In genomic region chr17:34655581-34655991, GRCm38 (mm10) we compare ENCODE assay signal across 9 mouse cellular contexts. TPM values are rescaled to one million over a fixed set of nuclear protein-coding genes. Genes with fewer than 3 reads are reported as not detected.
DNase-seq lines count a peak whose midpoint lies in the region; TF ChIP-seq lines count a peak whose summit lies in the region.
"Had no signal": no experiment of that assay in that cellular context is flagged by ENCODE, and none has a peak within 500 bp of the region (broad histone marks: within the 10 kb centered on the region; RNA-seq: fewer than 3 reads in every experiment).

No protein-coding gene starts in this region.

- peak; percentile 16; the same call in 1 of the 2 replicates for TF ChIP-seq CTCF in left cerebral cortex, adult 2 months (IDR thresholded peaks at IDR 0.05)
- peak; percentile 61 for TF ChIP-seq CTCF in heart, adult 2 months (IDR thresholded peaks at IDR 0.05)
- peak; percentile 40; the same call in 1 of the 2 replicates for TF ChIP-seq CTCF in lung, adult 2 months (IDR thresholded peaks at IDR 0.05; ENCODE audit: insufficient read depth, low read length)

- intact Hi-C loops in left cerebral cortex, adult 2 months (cut with DNase I): no loop called here
- intact Hi-C loops in heart, adult 2 months (cut with DNase I): loop anchor here (2.0 to 5.0 kb wide), 2 partner anchors 25 to 37 kb away; no protein-coding TSS in a partner anchor

- peak; percentile 41; the same call in 1 of the 2 replicates for TF ChIP-seq POLR2A in heart, adult 2 months (IDR thresholded peaks at IDR 0.05; ENCODE audit: insufficient read depth, low read depth, low read length)
- TF ChIP-seq POLR2A in lung, adult 2 months (IDR thresholded peaks at IDR 0.05; ENCODE audit: borderline replicate concordance, extremely low read depth, low read depth, low read length): peak; percentile 10; the same call in 1 of the 2 replicates

- H3K27ac ChIP-seq in left cerebral cortex, adult 2 months: peak overlapping the region; percentile 58; the same call in 1 of the 2 replicates
- H3K27ac ChIP-seq in heart, adult 2 months: peak overlapping the region; percentile 83

- WGBS in heart, adult 2 months: 0% methylated on average over 4 of the region's 4 CpGs
- WGBS in lung, adult 2 months: 7% methylated on average over 4 of the region's 4 CpGs

- no peaks in the 10 kb centered on the region for H3K27me3 ChIP-seq in heart, adult 2 months (ENCODE audit: control insufficient read depth, insufficient read depth, low read length)

- peak overlapping the region; percentile 4; the same call in 1 of the 2 replicates for H3K9ac ChIP-seq in heart, adult 2 months (ENCODE audit: low read depth, low read length)

- peaks cover 26% of the 10 kb centered on the region for H3K4me1 ChIP-seq in heart, adult 2 months (ENCODE audit: control insufficient read depth, insufficient read depth, low read length)
- H3K4me1 ChIP-seq in lung, adult 2 months (ENCODE audit: control insufficient read depth, insufficient read depth, low read length): peaks cover 31% of the 10 kb centered on the region

- peak; percentile 76 for TF ChIP-seq EP300 in heart, adult 2 months (IDR thresholded peaks at IDR 0.05; ENCODE audit: insufficient read depth, low read depth, low read length)

- H3K79me2 ChIP-seq in heart, adult 2 months (replicated peaks; ENCODE audit: control insufficient read depth, insufficient read depth, low read length): no peaks in the 10 kb centered on the region

- H3K4me3 ChIP-seq in left cerebral cortex, adult 2 months: no peak overlapping the region
- no peak overlapping the region for H3K4me3 ChIP-seq in heart, adult 2 months
- H3K4me3 ChIP-seq in lung, adult 2 months (replicated peaks; ENCODE audit: extremely low read depth, low read depth, low read length): no peak overlapping the region

- DNase-seq in left cerebral cortex, adult 2 months (ENCODE audit: extremely low spot score in 1 of 2, low spot score in 2 of 2): no peak
- no peak for DNase-seq in left cerebral cortex, adult 18-20 months (ENCODE audit: low spot score in 2 of 2)
- DNase-seq in cerebellum, adult 9-10 months: peak; percentile 49
- DNase-seq in heart, adult 2 months: peak; percentile 93 to 96
- DNase-seq in kidney, adult 18-20 months: peak; percentile 83
- DNase-seq in lung, adult 2 months: peak; percentile 86
- DNase-seq in skeletal muscle tissue, adult 2 months (ENCODE audit: low read depth, low spot score): peak; percentile 97
- no peak for DNase-seq in embryo, embryonic 10.5 days (ENCODE audit: low spot score)

- no peaks in the 10 kb centered on the region for H3K36me3 ChIP-seq in heart, adult 2 months (ENCODE audit: control insufficient read depth, insufficient read depth, low read length)

RNA-seq across cellular contexts. Expression of gene Atf6b, which starts 8.6 kb away (rescaled TPM):
- 10 to 100 TPM; 64.3 to 66.4 TPM for total RNA-seq in left cerebral cortex, adult 2 months (2021)
- 10 to 100 TPM; 60.1 to 63.2 TPM for total RNA-seq in left cerebral cortex, adult 18-20 months (2021)
- 10 to 100 TPM; 15.3 to 18.4 TPM for total RNA-seq in heart, adult 2 months (2021)
- polyA plus RNA-seq in heart, adult 2 months (2012; rRNA removed): 25.3 and 27.4 TPM in 2 replicates
- polyA plus RNA-seq in lung, adult 2 months (2012; rRNA removed): 81.8 and 88.0 TPM in 2 replicates

RNA-seq across cellular contexts. Expression of gene Fkbpl, which starts 11.0 kb away (rescaled TPM):
- 10 to 100 TPM; 10.9 to 16.9 TPM for total RNA-seq in left cerebral cortex, adult 2 months (2021)
- total RNA-seq in left cerebral cortex, adult 18-20 months (2021): 10 to 100 TPM; 11.4 to 14.3 TPM
- total RNA-seq in heart, adult 2 months (2021): 1 to 10 TPM; 7.9 TPM
- 4.0 and 8.8 TPM in 2 replicates for polyA plus RNA-seq in heart, adult 2 months (2012; rRNA removed)
- 2.4 and 2.9 TPM in 2 replicates for polyA plus RNA-seq in lung, adult 2 months (2012; rRNA removed)

RNA-seq across cellular contexts. Expression of gene Tnxb, which starts 14.7 kb away (rescaled TPM):
- total RNA-seq in left cerebral cortex, adult 2 months (2021): 1 to 10 TPM; 1.5 to 2.4 TPM
- total RNA-seq in left cerebral cortex, adult 18-20 months (2021): 1 to 10 TPM; 1.6 to 1.9 TPM
- 10 to 100 TPM; 28.5 to 28.8 TPM for total RNA-seq in heart, adult 2 months (2021)
- 27.3 and 32.7 TPM in 2 replicates for polyA plus RNA-seq in heart, adult 2 months (2012; rRNA removed)
- 39.6 and 49.2 TPM in 2 replicates for polyA plus RNA-seq in lung, adult 2 months (2012; rRNA removed)
- total RNA-seq: neutrophil, adult 5-6 weeks had no signal

RNA-seq across cellular contexts. Expression of gene Prrt1, which starts 26.3 kb away (rescaled TPM):
- 100 to 1,000 TPM; 172 to 205 TPM for total RNA-seq in left cerebral cortex, adult 2 months (2021)
- 100 to 1,000 TPM; 131 to 147 TPM for total RNA-seq in left cerebral cortex, adult 18-20 months (2021)
- total RNA-seq in heart, adult 2 months (2021): 1 to 10 TPM in 1 of 2 experiments, under 1 TPM in 1; 0.86 to 1.4 TPM
- 2.7 and 7.0 TPM in 2 replicates for polyA plus RNA-seq in heart, adult 2 months (2012; rRNA removed)
- polyA plus RNA-seq in lung, adult 2 months (2012; rRNA removed): 5.2 and 6.7 TPM in 2 replicates
- total RNA-seq: neutrophil, adult 5-6 weeks had no signal

RNA-seq across cellular contexts. Expression of gene Ppt2, which starts 27.3 kb away (rescaled TPM):
- 10 to 100 TPM; 47.3 to 48.6 TPM for total RNA-seq in left cerebral cortex, adult 2 months (2021)
- 10 to 100 TPM; 43.6 to 47.2 TPM for total RNA-seq in left cerebral cortex, adult 18-20 months (2021)
- 10 to 100 TPM; 53.0 to 63.9 TPM for total RNA-seq in heart, adult 2 months (2021)
- 50.5 and 55.7 TPM in 2 replicates for polyA plus RNA-seq in heart, adult 2 months (2012; rRNA removed)
- 38.7 and 40.9 TPM in 2 replicates for polyA plus RNA-seq in lung, adult 2 months (2012; rRNA removed)

Comparison
In these comparisons a context has a peak if more than half of its experiments do, and no peak if none do; other contexts are left out.
1. DNase-seq: peak in cerebellum, adult 9-10 months (single experiment), heart, adult 2 months (2 of 2), kidney, adult 18-20 months (single experiment), lung, adult 2 months (single experiment) and skeletal muscle tissue, adult 2 months (single experiment); none in left cerebral cortex, adult 2 months (0 of 2), left cerebral cortex, adult 18-20 months (0 of 2) and embryo, embryonic 10.5 days (single experiment).
2. RNA of gene Tnxb, which starts 14.7 kb away (total RNA-seq): 28.5 to 28.8 TPM in heart, adult 2 months; 1.5 to 2.4 TPM in left cerebral cortex, adult 2 months and 1.6 to 1.9 TPM in left cerebral cortex, adult 18-20 months; every median in the first group is over 4 times any median in the second.
3. Peak in every context shown above with its lines, with median percentiles within 50 percentile points of each other: CTCF ChIP-seq.